Mouse (Mus musculus): Measurements from ENCODE around the gene Hrh1. TPM values are rescaled to one million over a fixed set of nuclear protein-coding genes. Genes with fewer than 3 reads are reported as not detected.
"Not testable (repeated sequence)": the region's sequence is repeated elsewhere in the genome, so short reads cannot be mapped to it uniquely, and the experiment has no call there.

Hrh1 gene
- polyA plus RNA-seq, 1 experiment from 2014 or later = 0.59 TPM

GRCm38 (mm10) chr6:114461536-114461935, 63.8 kb downstream of the Hrh1 start:
- H3K4me1 ChIP-seq = peaks cover 10% of the 10 kb centered on the region
- no peak overlapping the region for H3K4me3 ChIP-seq (replicated peaks)
- no peak overlapping the region for H3K27ac ChIP-seq (replicated peaks)
- H3K9me3 ChIP-seq (replicated peaks) = no peaks in the 10 kb centered on the region
- no peaks in the 10 kb centered on the region for H3K36me3 ChIP-seq
- no peak overlapping the region for H3K4me2 ChIP-seq
- ATAC-seq (ENCODE audit: low FRiP score) = no peak
- 0 out of 2 replicates have a peak, but pooled peaks cover 2% of the 10 kb centered on the region for H3K27me3 ChIP-seq (replicated peaks)
- no peak overlapping the region for H3K9ac ChIP-seq (replicated peaks)

DNA sequence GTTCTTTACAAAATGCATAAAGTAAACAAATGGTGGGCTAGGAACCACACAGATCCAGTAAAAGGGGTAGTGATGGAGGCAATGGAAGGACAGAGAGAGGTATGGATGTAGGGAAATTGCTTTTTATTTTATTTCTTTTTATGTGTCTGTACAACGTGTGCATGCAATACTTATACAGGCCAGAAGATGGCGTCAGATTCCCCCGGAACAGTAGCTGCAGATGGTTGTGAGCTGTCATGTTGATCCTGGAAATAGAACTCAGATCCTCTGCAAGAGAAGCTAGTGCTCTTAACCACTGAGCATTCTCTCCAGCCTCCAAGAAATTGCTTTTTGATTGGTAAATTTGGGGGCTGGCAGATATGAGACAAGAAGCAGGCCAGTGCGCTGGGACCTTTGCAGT, 65.0 kb downstream of the Hrh1 start:
- Histone ChIP-seq H3K9me3 (replicated peaks) (no peaks in the 10 kb centered on the region), H3K36me3 (no peaks in the 10 kb centered on the region), H3K4me1 (peaks cover 14% of the 10 kb centered on the region), H3K4me3 (replicated peaks) (no peak overlapping the region), H3K4me2 (no peak overlapping the region), H3K27ac (replicated peaks) (no peak overlapping the region), H3K9ac (replicated peaks) (no peak overlapping the region), H3K27me3 (replicated peaks) (0 out of 2 replicates have a peak, but pooled peaks cover 2% of the 10 kb centered on the region)
- ATAC-seq (ENCODE audit: low FRiP score) = no peak
- WGBS = 25% methylated on average over 4 of the region's 4 CpGs

DNA sequence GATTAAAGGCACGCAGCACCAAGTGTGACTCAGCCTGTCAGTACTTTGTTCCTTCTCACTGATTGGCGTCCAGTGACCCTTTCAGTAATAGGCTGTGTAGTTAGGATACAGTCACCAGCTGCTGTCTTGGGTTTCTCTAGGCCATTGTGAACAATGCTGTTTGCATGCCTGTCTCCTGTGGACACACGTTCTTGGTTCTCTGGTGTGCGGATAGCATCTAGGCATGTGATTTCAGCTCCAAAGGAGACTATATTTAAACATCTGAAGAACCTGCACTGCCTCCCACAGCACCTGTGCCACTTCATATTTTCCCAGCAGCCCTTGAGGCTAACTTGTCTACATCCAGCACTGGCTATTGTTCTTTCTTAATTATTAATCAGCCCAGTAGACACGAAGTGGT, 75.8 kb downstream of the Hrh1 start:
- no peak for ATAC-seq (ENCODE audit: low FRiP score)
- WGBS = 41% methylated on average over 5 of the region's 5 CpGs
- H3K4me3 ChIP-seq (replicated peaks) = no peak overlapping the region

DNA sequence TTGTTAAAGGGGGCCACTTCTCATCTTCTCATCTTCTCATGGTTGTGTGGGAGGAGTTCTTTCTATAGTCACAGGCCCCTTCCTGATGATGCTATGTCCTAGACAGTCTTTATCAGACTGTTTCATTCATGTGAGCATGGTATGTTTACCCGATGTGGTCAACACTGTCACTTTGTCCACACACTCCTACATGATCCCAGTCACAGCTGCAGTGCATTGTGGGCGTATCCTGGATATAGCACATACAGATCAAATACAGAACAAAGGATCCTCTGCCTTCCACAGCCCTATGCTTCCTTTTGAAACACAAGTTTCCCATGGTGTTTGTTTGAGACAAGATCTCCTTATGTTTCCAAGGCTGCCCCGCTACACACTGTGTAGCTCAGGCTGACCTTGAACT, 76.3 kb downstream of the Hrh1 start:
- Histone ChIP-seq H3K9me3 (replicated peaks) (no peaks in the 10 kb centered on the region), H3K27me3 (replicated peaks) (no peaks in the 10 kb centered on the region), H3K36me3 (no peaks in the 10 kb centered on the region), H3K4me1 (peaks cover 3% of the 10 kb centered on the region; the same call in 1 of the 2 replicates), H3K4me2 (no peak overlapping the region), H3K4me3 (replicated peaks) (no peak overlapping the region), H3K27ac (replicated peaks) (no peak overlapping the region), H3K9ac (replicated peaks) (no peak overlapping the region)
- ATAC-seq (ENCODE audit: low FRiP score) = no peak
- 91% methylated on average over 3 of the region's 3 CpGs for WGBS

More for the DNA sequence above, 75.8 kb downstream of the Hrh1 start:
- H3K9me3 ChIP-seq (replicated peaks) = no peaks in the 10 kb centered on the region
- H3K27me3 ChIP-seq (replicated peaks) = no peaks in the 10 kb centered on the region
- H3K4me1 ChIP-seq = peaks cover under 1% of the 10 kb centered on the region; the same call in 1 of the 2 replicates
- H3K36me3 ChIP-seq = no peaks in the 10 kb centered on the region
- no peak overlapping the region for H3K27ac ChIP-seq (replicated peaks)
- H3K4me2 ChIP-seq = no peak overlapping the region
- no peak overlapping the region for H3K9ac ChIP-seq (replicated peaks)

GRCm38 (mm10) chr6:114474911-114475310, 77.2 kb downstream of the Hrh1 start:
- Histone ChIP-seq H3K4me1 (peaks cover 3% of the 10 kb centered on the region; the same call in 1 of the 2 replicates), H3K36me3 (no peaks in the 10 kb centered on the region), H3K4me3 (replicated peaks) (no peak overlapping the region), H3K27me3 (replicated peaks) (no peaks in the 10 kb centered on the region), H3K9me3 (replicated peaks) (no peaks in the 10 kb centered on the region), H3K27ac (replicated peaks) (no peak overlapping the region), H3K9ac (replicated peaks) (no peak overlapping the region), H3K4me2 (no peak overlapping the region)
- ATAC-seq (ENCODE audit: low FRiP score) = no peak
- WGBS = 91% methylated on average over 4 of the region's 4 CpGs

GRCm38 (mm10) chr6:114478771-114479170, 81.0 kb downstream of the Hrh1 start:
- H3K4me2 ChIP-seq = no peak overlapping the region
- 30% methylated on average over 4 of the region's 4 CpGs for WGBS
- H3K4me1 ChIP-seq = peaks cover 3% of the 10 kb centered on the region; the same call in 1 of the 2 replicates
- no peak for ATAC-seq (ENCODE audit: low FRiP score)
- no peak overlapping the region for H3K4me3 ChIP-seq (replicated peaks)
- H3K36me3 ChIP-seq = no peaks in the 10 kb centered on the region
- H3K27me3 ChIP-seq (replicated peaks) = no peaks in the 10 kb centered on the region
- no peak overlapping the region for H3K9ac ChIP-seq (replicated peaks)
- no peaks in the 10 kb centered on the region for H3K9me3 ChIP-seq (replicated peaks)
- H3K27ac ChIP-seq (replicated peaks) = no peak overlapping the region

- WGBS = 93% methylated on average over 16 of the region's 16 CpGs
- Histone ChIP-seq H3K4me2 (no peak overlapping the region), H3K9ac (replicated peaks) (no peak overlapping the region), H3K4me1 (peaks cover 3% of the 10 kb centered on the region; the same call in 1 of the 2 replicates), H3K27ac (replicated peaks) (no peak overlapping the region), H3K36me3 (no peaks in the 10 kb centered on the region), H3K9me3 (replicated peaks) (no peaks in the 10 kb centered on the region), H3K27me3 (replicated peaks) (no peaks in the 10 kb centered on the region), H3K4me3 (replicated peaks) (no peak overlapping the region)
- ATAC-seq (ENCODE audit: low FRiP score) = no peak
Measured at GRCm38 (mm10) chr6:114479644-114480410, 82.1 kb downstream of the Hrh1 start.

DNA sequence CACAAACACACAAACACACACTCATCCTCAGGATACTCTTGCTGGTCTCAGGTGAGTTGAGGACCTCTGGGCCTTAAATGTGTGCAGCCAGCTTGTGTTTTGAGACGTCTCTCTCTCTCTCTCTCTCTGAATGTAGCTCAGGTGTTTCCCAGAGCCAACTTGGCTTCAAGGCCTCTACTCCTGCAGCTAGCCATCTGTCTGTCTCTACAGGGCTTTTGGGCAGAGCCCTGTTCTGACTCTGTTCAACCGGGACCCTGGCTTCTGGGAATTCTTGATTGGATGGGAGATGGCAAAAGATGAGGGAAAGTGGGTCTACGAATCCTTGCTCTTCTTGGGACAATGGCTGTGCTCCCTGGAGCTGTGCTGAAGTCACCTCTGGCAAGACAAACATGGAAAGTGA, 91.6 kb downstream of the Hrh1 start:
- H3K4me3 ChIP-seq (replicated peaks) = no peak overlapping the region
- no peaks in the 10 kb centered on the region for H3K36me3 ChIP-seq
- ATAC-seq (ENCODE audit: low FRiP score) = no peak
- no peak overlapping the region for H3K27ac ChIP-seq (replicated peaks)
- no peaks in the 10 kb centered on the region for H3K27me3 ChIP-seq (replicated peaks)
- no peak overlapping the region for H3K9ac ChIP-seq (replicated peaks)
- no peak overlapping the region for H3K4me2 ChIP-seq
- WGBS = 78% methylated on average over 3 of the region's 3 CpGs
- no peaks in the 10 kb centered on the region for H3K4me1 ChIP-seq
- no peaks in the 10 kb centered on the region for H3K9me3 ChIP-seq (replicated peaks)

DNA sequence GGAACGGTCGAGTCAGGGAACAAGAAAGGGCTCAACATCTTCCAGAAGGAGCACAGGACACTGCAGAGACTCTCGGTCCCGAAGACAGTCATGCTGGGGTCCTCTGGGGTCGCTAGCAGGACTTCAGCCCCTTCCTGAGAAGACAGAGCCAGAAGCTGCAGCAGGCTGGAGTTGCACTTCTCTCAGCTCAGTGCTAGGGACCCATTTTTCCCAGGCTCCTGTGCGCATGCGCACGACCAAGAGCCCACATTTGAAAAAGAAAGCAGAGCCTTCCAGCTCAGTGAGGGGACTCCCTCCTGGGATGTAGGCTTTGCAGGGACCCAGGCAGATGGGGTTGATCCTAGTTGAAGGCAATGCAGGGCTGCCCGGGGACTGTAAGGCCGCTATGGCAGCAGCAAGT, 94.9 kb downstream of the Hrh1 start:
- H3K36me3 ChIP-seq; H3K4me1 ChIP-seq; H3K27ac ChIP-seq (replicated peaks); H3K9ac ChIP-seq (replicated peaks); ATAC-seq (ENCODE audit: low FRiP score); H3K27me3 ChIP-seq (replicated peaks); H3K4me2 ChIP-seq; H3K9me3 ChIP-seq (replicated peaks); H3K4me3 ChIP-seq (replicated peaks): not testable (repeated sequence)
- WGBS = 61% methylated on average over 10 of the region's 10 CpGs

DNA sequence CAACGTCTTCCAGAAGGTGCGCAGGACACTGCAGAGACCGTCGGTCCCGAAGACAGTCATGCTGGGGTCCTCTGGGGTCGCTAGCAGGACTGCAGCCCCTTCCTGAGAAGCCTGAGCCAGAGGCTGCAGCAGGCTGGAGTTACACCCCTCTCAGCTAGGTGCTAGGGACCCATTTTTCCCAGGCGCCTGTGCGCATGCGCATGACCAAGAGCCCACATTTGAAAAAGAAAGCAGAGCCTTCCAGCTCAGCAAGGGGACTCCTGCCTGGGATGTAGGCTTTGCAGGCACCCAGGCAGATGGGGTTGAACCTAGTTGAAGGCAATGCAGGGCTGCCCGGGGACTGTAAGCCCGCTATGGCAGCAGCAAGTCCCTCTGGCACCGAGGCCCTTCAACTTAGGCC, 97.3 kb downstream of the Hrh1 start:
- not testable (repeated sequence) for H3K9ac ChIP-seq (replicated peaks); H3K27ac ChIP-seq (replicated peaks); H3K36me3 ChIP-seq; ATAC-seq (ENCODE audit: low FRiP score); H3K27me3 ChIP-seq (replicated peaks); H3K9me3 ChIP-seq (replicated peaks); H3K4me2 ChIP-seq; H3K4me3 ChIP-seq (replicated peaks); H3K4me1 ChIP-seq
- 19% methylated on average over 11 of the region's 12 CpGs for WGBS

- ATAC-seq (ENCODE audit: low FRiP score); H3K4me3 ChIP-seq (replicated peaks); H3K9me3 ChIP-seq (replicated peaks); H3K4me1 ChIP-seq; H3K9ac ChIP-seq (replicated peaks); H3K27me3 ChIP-seq (replicated peaks); H3K27ac ChIP-seq (replicated peaks); H3K4me2 ChIP-seq; H3K36me3 ChIP-seq: not testable (repeated sequence)
- 18% methylated on average over 15 of the region's 17 CpGs for WGBS
Measured at GRCm38 (mm10) chr6:114514038-114514437, 116.3 kb downstream of the Hrh1 start.

DNA sequence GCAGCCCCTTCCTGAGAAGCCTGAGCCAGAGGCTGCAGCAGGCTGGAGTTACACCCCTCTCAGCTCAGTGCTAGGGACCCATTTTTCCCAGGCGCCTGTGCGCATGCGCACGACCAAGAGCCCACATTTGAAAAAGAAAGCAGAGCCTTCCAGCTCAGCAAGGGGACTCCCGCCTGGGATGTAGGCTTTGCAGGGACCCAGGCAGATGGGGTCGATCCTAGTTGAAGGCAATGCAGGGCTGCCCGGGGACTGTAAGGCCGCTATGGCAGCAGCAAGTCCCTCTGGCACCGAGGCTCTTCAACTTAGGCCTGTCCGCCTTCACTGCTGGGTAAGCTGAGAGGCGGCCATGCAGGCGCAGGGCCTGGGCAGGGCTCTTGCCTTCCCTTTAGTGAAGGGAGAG, 131.0 kb downstream of the Hrh1 start:
- not testable (repeated sequence) for ATAC-seq (ENCODE audit: low FRiP score); H3K4me3 ChIP-seq (replicated peaks)

More for the DNA sequence above, 131.0 kb downstream of the Hrh1 start:
- H3K9me3 ChIP-seq (replicated peaks); H3K27ac ChIP-seq (replicated peaks); H3K36me3 ChIP-seq; H3K9ac ChIP-seq (replicated peaks); H3K4me2 ChIP-seq; H3K27me3 ChIP-seq (replicated peaks); H3K4me1 ChIP-seq: not testable (repeated sequence)
- no CpG with 5 or more reads among the region's 12 CpGs for WGBS

Measured in neural tube, embryonic 15.5 days (tissue).